Mouse (Mus musculus) liver, embryonic 14.5 days (tissue): ENCODE data around the gene Mrpl30.

Experiments
- CTCF ChIP-seq: IDR thresholded peaks from 2 replicates; pipeline ENCODE4 v1.5.1; 2016; ENCODE audit warnings: antibody characterized with exemption, low read depth, control low read depth
- EP300 ChIP-seq: IDR thresholded peaks from 2 replicates; pipeline ENCODE4 v1.6.1; 2016; ENCODE audit warnings: antibody characterized with exemption, low read depth

DNA sequence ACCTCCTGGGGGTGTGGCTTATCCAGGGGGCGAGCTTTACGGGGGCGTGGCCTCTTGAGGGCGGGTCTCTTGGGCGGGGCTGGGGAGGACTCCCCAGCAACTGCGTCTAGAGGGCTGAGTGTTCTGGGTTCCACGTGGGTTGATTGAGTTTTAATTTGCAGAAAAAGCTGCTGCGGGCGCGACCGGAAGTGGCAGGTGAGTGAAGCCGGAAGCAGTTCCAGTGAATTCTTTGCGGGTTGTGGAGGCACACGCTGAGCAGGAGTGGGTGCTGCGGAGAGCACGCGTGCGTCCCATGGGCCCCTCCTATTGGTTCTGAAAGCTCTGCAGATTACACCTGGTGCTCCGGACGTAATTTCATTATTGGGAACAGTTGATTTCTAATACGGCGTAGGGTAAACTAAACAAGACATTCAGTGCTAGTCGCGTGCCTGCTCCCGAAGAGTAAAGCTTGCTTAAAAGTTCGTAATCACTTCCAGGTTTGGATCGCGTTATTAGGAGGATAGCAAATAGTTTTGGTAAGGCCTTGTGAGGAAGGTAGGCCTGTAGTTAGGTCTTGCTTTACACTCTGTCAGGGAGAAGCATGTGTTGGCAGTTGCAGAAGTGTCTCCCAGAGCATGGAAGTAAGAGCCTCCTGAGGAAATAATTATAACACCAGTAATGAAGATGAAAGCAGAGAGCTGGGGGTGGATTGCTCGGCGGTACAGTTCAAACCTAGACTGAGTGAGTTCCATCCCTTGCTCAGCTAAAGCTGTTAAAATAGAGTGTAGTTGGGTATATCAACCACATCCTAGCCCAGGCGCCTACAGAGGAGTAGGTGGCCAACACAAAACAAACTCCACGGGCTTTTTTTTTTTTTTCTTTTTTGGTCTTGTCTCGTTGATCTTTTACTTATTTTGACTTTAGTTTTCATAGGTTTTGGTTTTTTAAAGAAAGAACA is 17.9 kb upstream of the Mrpl30 start:
- TF ChIP-seq CTCF (no peak), EP300 (no peak)
